Mouse (Mus musculus) activated CD4-positive, CD25-positive, alpha-beta regulatory T cell, adult 4 months (primary cell): ENCODE measurements around the gene Dcst2. TPM values are rescaled to one million over a fixed set of nuclear protein-coding genes. Genes with fewer than 3 reads are reported as not detected.

Source experiments
- ATAC-seq: one replicate; pipeline ENCODE4 v1.8.0; 2017
- polyA plus RNA-seq, 2 experiments: library from polyadenylated mRNA; unstranded; fragments of 100-300 nt; shearing (Covaris generic); gene quantifications; one replicate each; pipeline ENCODE4 v1.2.1; 2017

Dcst2 gene
- polyA plus RNA-seq, 2 experiments from 2014 or later: 0.15 TPM; not detected in 1

- ATAC-seq: no peak
These were observed 3.3 kb downstream of the Dcst2 start, which contains the start of gene Dcst1 for GRCm38 (mm10) chr3:89365153-89365485. Gene Dcst1 (minus strand): TSS chr3:89365253.

GRCm38 (mm10) chr3:89365486-89366414, 4.0 kb downstream of the Dcst2 start:
- no peak for ATAC-seq

GRCm38 (mm10) chr3:89367338-89367737, 5.6 kb downstream of the Dcst2 start:
- no peak for ATAC-seq

- ATAC-seq: no peak
These were observed 11.9 kb downstream of the Dcst2 start for GRCm38 (mm10) chr3:89373581-89374231.

GRCm38 (mm10) chr3:89377831-89378230, 16.1 kb downstream of the Dcst2 start:
- no peak for ATAC-seq

- ATAC-seq: peak; percentile 36
These were observed 16.8 kb downstream of the Dcst2 start for GRCm38 (mm10) chr3:89378394-89379067.

- no peak for ATAC-seq
These were observed 17.8 kb downstream of the Dcst2 start for GRCm38 (mm10) chr3:89379388-89380131.

GRCm38 (mm10) chr3:89380291-89380690, 18.5 kb downstream of the Dcst2 start:
- no peak for ATAC-seq

GRCm38 (mm10) chr3:89380711-89381110, 18.9 kb downstream of the Dcst2 start:
- no peak for ATAC-seq

GRCm38 (mm10) chr3:89381233-89381632, 19.5 kb downstream of the Dcst2 start:
- ATAC-seq: no peak

GRCm38 (mm10) chr3:89382033-89382882, 20.5 kb downstream of the Dcst2 start:
- ATAC-seq: peak; percentile 42

- no peak for ATAC-seq
These were observed 21.2 kb downstream of the Dcst2 start for GRCm38 (mm10) chr3:89382950-89383349.

GRCm38 (mm10) chr3:89383651-89384255, 22.0 kb downstream of the Dcst2 start:
- no peak for ATAC-seq

GRCm38 (mm10) chr3:89384331-89385076, 22.7 kb downstream of the Dcst2 start:
- no peak for ATAC-seq

- ATAC-seq: no peak
These were observed 23.7 kb downstream of the Dcst2 start for GRCm38 (mm10) chr3:89385451-89385850.

GRCm38 (mm10) chr3:89386438-89387420, 25.0 kb downstream of the Dcst2 start:
- no peak for ATAC-seq

- ATAC-seq: no peak
These were observed 25.9 kb downstream of the Dcst2 start for GRCm38 (mm10) chr3:89387632-89388031.

GRCm38 (mm10) chr3:89388134-89388881, 26.5 kb downstream of the Dcst2 start:
- no peak for ATAC-seq
